Mouse (Mus musculus) heart, postnatal 0 days (tissue): ENCODE measurements at regions not wholly inside any gene's neighbourhood (a gene's known extent, or its start where the extent isn't known, plus 50 kb on each side); places are given as distances from the start of the nearest gene placed in this dataset.

ENCODE experiments used
- CTCF ChIP-seq: IDR thresholded peaks from 2 replicates; pipeline ENCODE4 v1.5.1; 2016; ENCODE audit warnings: antibody characterized with exemption, control low read depth, low read depth
- EP300 ChIP-seq: IDR thresholded peaks from 2 replicates; pipeline ENCODE4 v1.6.1; 2016; ENCODE audit warnings: antibody characterized with exemption, low read depth

- no peak for TF ChIP-seq CTCF
- TF ChIP-seq EP300 = no peak
These were observed 176.7 kb upstream of the Dio3 start for GRCm38 (mm10) chr12:110102186-110102585.
